Mouse (Mus musculus) kidney, embryonic 16.5 days (tissue): ENCODE results near the gene Clic4. TPM values are rescaled to one million over a fixed set of nuclear protein-coding genes. Genes with fewer than 3 reads are reported as not detected.

ENCODE experiments used
- ATAC-seq: fragments of 200-750 bp; cut with Nextera tagmentation; 2 replicates; pipeline ENCODE4 v1.8.0; 2017; ENCODE audit warnings: moderate TSS enrichment; ENCODE audit not compliant: low FRiP score, low TSS enrichment
- H3K27ac ChIP-seq: fragments of 300-500 bp; sonication (generic); 2 replicates; pipeline ENCODE4 v1.5.1; 2014; ENCODE audit warnings: low read length
- H3K27me3 ChIP-seq: fragments of 300-500 bp; sonication (generic); 2 replicates; pipeline ENCODE4 v1.6.1; 2014; ENCODE audit warnings: low read length, control low read depth, mixed read lengths; ENCODE audit not compliant: insufficient read depth
- H3K36me3 ChIP-seq: fragments of 300-500 bp; sonication (generic); 2 replicates; pipeline ENCODE4 v1.6.1; 2014; ENCODE audit warnings: low read length, control low read depth, mixed read lengths; ENCODE audit not compliant: insufficient read depth
- H3K4me1 ChIP-seq: fragments of 300-500 bp; sonication (generic); 2 replicates; pipeline ENCODE4 v1.6.1; 2014; ENCODE audit warnings: low read length, control low read depth, mixed read lengths; ENCODE audit not compliant: insufficient read depth
- H3K4me2 ChIP-seq: fragments of 300-500 bp; sonication (generic); replicated peaks from 2 replicates; pipeline ENCODE4 v1.6.1; 2014; ENCODE audit warnings: low read depth, low read length
- H3K4me3 ChIP-seq: fragments of 300-500 bp; sonication (generic); 2 replicates; pipeline ENCODE4 v1.5.1; 2014; ENCODE audit warnings: mild to moderate bottlenecking, low read length
- H3K9ac ChIP-seq: fragments of 300-500 bp; sonication (generic); replicated peaks from 2 replicates; pipeline ENCODE4 v1.6.1; 2014; ENCODE audit warnings: low read length
- H3K9me3 ChIP-seq: fragments of 300-500 bp; sonication (generic); 2 replicates; pipeline ENCODE4 v1.6.1; 2016; ENCODE audit warnings: low read length, control low read depth
- whole genome bisulfite sequencing: fragments of 180-500 bp; shearing (Covaris S2); extraction: QIAGEN DNeasy Blood & Tissue Kit; methylation state at CpG from one replicate; pipeline ENCODE4 v1.1.7; 2014; 5-methylcytosine and 5-hydroxymethylcytosine counted together
- polyA plus RNA-seq: library from polyadenylated mRNA; unstranded; fragments of >200 nt; fragmentation: Nextera tagmentation; extraction: Ambion mirVana; gene quantifications from 2 replicates; pipeline ENCODE4 v1.2.1, GENCODE M21; 2015

The Clic4 gene
- polyA plus RNA-seq, 1 experiment from 2014 or later = 228 TPM

GRCm38 (mm10) chr4:135205711-135206600 is 66.7 kb downstream of the Clic4 start:
- ATAC-seq = peak; percentile 32
- H3K4me2 ChIP-seq = peak overlapping the region; percentile 79
- 2% methylated on average over 47 of the region's 47 CpGs for WGBS
- peaks cover 3% of the 10 kb centered on the region; the same call in 1 of the 2 replicates for H3K36me3 ChIP-seq
- 0 out of 2 replicates have a peak overlapping the region, but pooled peaks have one; percentile 42 for H3K9ac ChIP-seq
- H3K4me3 ChIP-seq = peak overlapping the region; percentile 34
- H3K4me1 ChIP-seq = peaks cover 19% of the 10 kb centered on the region
- H3K27ac ChIP-seq = no peak overlapping the region
- peaks cover 5% of the 10 kb centered on the region for H3K9me3 ChIP-seq
- H3K27me3 ChIP-seq = peaks cover 18% of the 10 kb centered on the region

DNA sequence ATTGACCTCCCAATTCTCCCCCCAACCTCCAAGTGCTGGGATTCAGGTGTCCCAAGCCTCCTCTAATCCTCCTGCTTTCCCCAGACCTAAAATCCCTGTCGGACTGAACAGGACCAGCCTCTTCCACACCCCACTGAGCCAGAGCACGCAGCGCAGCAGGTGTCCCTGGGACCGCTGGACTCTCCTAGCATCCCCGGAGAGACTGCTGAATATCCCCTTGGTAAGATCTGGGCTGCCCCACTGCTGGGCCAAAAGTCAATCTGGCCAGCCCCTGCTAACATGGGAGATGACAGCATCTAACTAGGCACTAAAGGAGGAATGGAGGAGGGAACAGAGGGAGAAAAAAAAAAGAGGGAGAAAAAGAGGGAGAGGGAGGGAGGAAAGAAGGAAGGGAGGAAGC is 67.4 kb downstream of the Clic4 start:
- Histone ChIP-seq H3K9me3 (no peaks in the 10 kb centered on the region), H3K4me3 (no peak overlapping the region), H3K36me3 (no peaks in the 10 kb centered on the region), H3K4me1 (peaks cover 19% of the 10 kb centered on the region), H3K4me2 (no peak overlapping the region), H3K27me3 (peaks cover 18% of the 10 kb centered on the region), H3K9ac (no peak overlapping the region), H3K27ac (no peak overlapping the region)
- ATAC-seq = no peak; the same call in 1 of the 2 replicates
- 23% methylated on average over 5 of the region's 5 CpGs for WGBS

DNA sequence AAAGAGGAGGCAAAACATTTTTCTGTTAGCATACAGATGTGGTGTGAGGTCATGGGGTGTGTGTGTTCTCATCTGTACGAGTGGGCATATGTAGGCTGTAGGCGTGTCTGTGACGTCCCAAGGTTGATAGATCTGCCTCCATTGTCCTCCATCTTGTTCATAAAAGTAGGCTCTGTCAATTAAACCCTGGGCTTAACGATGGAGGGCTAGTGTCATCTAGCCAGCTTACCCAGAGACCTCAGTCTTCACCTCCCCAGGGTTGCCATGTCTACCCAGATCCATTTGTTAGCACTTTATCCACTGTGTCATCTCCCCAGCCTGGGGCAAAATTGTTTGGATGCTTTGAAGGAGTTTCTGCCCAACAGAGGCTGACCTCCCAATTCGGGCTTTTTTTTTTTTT is 67.9 kb downstream of the Clic4 start:
- 54% methylated on average over 5 of the region's 5 CpGs for WGBS
- no peak for ATAC-seq

DNA sequence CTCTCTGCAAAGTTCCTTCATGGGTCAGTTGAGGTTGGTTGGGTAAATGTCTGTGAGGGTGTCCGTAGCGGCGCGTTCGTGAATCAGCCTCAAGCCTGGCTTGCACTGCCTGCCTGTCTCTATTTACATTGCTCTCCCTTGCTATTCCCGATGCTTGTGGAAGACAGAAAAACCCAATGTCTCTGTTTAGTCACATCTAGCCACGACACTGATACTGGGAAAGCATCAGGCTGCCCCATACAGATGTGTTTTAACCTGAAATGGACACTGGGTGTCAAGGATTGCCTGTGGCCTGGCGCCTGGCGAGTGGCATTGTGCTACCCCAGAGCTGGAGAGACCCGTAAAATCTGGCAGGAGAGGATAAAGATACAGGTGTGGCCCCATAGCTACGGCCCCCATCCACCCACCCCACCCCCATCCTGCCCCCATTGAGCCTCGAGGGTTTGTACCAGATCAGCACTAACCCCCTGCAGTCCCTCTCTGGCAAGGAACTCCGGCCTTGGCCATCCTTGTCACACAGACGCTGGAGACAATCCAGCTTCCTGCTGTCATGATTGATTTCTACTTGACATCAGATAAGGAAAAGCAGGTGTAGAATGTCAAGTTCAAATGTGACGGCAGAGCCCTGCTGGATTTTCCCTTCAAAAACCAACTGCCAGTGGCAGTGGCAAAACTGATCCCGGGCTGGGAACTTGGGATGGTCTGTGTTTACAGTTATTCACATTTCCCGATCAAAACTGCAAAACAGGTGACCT is 68.6 kb downstream of the Clic4 start:
- ATAC-seq = no peak
- no peak overlapping the region for H3K9ac ChIP-seq

More for the DNA sequence above, 67.9 kb downstream of the Clic4 start:
- H3K4me3 ChIP-seq = no peak overlapping the region
- no peak overlapping the region for H3K9ac ChIP-seq
- peaks cover 19% of the 10 kb centered on the region for H3K4me1 ChIP-seq
- H3K27ac ChIP-seq = no peak overlapping the region
- H3K9me3 ChIP-seq = no peaks in the 10 kb centered on the region
- H3K27me3 ChIP-seq = peaks cover 18% of the 10 kb centered on the region
- no peaks in the 10 kb centered on the region for H3K36me3 ChIP-seq
- H3K4me2 ChIP-seq = no peak overlapping the region

DNA sequence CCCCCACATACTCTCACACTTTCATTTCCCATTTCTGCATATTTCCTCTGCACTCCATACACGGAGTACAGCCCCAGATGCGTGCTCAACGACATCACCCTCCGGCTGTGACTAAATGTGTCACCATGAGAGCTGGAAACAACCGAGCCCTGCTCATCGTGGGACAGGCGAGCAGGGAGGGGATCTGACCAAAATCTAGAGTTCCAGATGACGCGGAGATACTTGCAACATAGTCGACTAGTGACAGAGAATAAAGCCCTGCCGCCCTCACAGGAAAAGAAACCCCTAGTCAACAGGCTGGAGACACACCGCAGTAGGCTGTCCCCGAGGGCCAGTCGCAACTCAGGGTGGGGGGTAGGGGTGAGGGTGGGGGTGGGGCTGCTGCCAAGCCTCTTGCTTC is 69.3 kb downstream of the Clic4 start:
- peak overlapping the region; percentile 39 for H3K4me3 ChIP-seq
- H3K4me1 ChIP-seq = peaks cover 19% of the 10 kb centered on the region
- H3K9ac ChIP-seq = peak overlapping the region; percentile 49
- H3K4me2 ChIP-seq = peak overlapping the region; percentile 64
- ATAC-seq = 0 out of 2 replicates have a peak, but pooled peaks have one; percentile 52
- no peaks in the 10 kb centered on the region for H3K36me3 ChIP-seq
- H3K27ac ChIP-seq = no peak overlapping the region
- H3K9me3 ChIP-seq = no peaks in the 10 kb centered on the region
- 8% methylated on average over 14 of the region's 14 CpGs for WGBS
- peaks cover 18% of the 10 kb centered on the region for H3K27me3 ChIP-seq

More for the DNA sequence above, 68.6 kb downstream of the Clic4 start:
- 12% methylated on average over 17 of the region's 17 CpGs for WGBS
- no peaks in the 10 kb centered on the region for H3K36me3 ChIP-seq
- H3K27me3 ChIP-seq = peaks cover 18% of the 10 kb centered on the region
- no peak overlapping the region for H3K27ac ChIP-seq
- H3K4me3 ChIP-seq = peak overlapping the region; percentile 39
- peak overlapping the region; percentile 64 for H3K4me2 ChIP-seq
- H3K4me1 ChIP-seq = peaks cover 19% of the 10 kb centered on the region
- H3K9me3 ChIP-seq = no peaks in the 10 kb centered on the region

GRCm38 (mm10) chr4:135201771-135202170 is 70.8 kb downstream of the Clic4 start:
- 88% methylated on average over 16 of the region's 16 CpGs for WGBS
- ATAC-seq = no peak
- no peaks in the 10 kb centered on the region for H3K36me3 ChIP-seq
- H3K27me3 ChIP-seq = peaks cover 18% of the 10 kb centered on the region
- H3K4me1 ChIP-seq = peaks cover 19% of the 10 kb centered on the region
- H3K9me3 ChIP-seq = no peaks in the 10 kb centered on the region
- H3K4me2 ChIP-seq = no peak overlapping the region
- no peak overlapping the region for H3K27ac ChIP-seq
- H3K9ac ChIP-seq = no peak overlapping the region
- no peak overlapping the region for H3K4me3 ChIP-seq

DNA sequence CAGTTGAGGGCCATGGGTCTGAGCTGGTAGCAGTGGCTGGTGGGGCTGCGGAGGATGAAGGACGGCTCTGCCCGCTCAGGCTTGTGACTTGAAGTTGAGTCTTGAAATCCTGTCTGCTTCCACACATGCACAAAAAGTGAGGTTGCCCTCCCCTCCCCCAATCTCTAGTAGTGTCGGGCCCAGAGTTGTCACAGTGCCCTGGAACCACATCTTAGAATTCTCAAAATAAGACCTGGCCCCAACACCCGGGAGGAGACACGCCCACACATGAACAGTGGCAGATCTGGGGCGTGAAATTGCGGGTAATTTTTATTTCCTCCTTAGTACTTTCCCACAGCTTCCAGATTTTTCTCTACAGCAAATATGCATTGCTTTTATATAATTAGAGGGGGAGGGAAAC is 74.8 kb downstream of the Clic4 start:
- no peak for ATAC-seq
- Histone ChIP-seq H3K27me3 (no peaks in the 10 kb centered on the region), H3K36me3 (no peaks in the 10 kb centered on the region), H3K9ac (no peak overlapping the region), H3K4me1 (no peaks in the 10 kb centered on the region), H3K9me3 (no peaks in the 10 kb centered on the region; the same call in 1 of the 2 replicates), H3K27ac (no peak overlapping the region), H3K4me2 (no peak overlapping the region), H3K4me3 (no peak overlapping the region)
- 64% methylated on average over 8 of the region's 8 CpGs for WGBS

DNA sequence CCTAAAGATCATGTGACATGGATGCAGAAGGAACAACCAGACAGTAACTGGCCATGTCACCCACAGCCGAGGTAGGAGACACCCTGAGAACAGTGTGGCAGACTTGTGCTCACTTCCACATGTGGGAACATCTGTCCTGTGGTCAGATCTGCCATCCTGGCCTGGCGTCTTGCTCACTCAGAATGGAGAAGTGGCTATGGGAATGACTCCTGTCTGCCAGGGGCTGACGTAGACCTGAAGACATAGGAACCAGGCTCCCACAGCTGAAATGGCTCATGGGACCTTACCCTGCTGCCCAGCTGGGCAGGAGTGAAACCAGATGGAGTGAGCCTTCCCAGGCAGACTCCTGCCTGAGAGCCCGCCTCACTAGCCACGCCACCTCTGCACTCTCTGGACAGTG is 79.8 kb downstream of the Clic4 start:
- WGBS = 78% methylated on average over 5 of the region's 5 CpGs
- Histone ChIP-seq H3K9ac (no peak overlapping the region), H3K4me1 (no peaks in the 10 kb centered on the region), H3K4me3 (no peak overlapping the region), H3K9me3 (no peaks in the 10 kb centered on the region; the same call in 1 of the 2 replicates), H3K27ac (no peak overlapping the region), H3K27me3 (no peaks in the 10 kb centered on the region), H3K36me3 (no peaks in the 10 kb centered on the region), H3K4me2 (no peak overlapping the region)
- ATAC-seq = no peak

DNA sequence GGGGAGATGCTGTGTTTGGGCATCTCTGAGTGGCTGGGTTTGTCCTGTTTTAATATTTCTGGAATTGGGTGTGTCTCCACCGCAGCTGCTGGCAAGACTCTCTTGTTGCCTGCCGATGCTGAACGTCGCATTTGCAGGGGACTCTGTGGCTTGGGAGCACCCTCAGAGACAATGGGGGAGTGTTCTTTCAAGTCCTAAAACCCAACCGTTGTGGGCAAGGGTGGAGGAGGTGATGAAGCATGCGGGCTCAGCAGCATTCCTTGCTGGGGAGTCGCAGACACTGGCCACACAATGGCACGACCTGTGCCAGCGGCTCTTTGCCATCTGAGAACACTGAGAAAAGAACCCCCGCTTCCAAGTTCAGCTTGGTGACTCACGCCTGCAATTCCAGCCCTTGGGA is 81.0 kb downstream of the Clic4 start:
- no peak overlapping the region for H3K27ac ChIP-seq
- ATAC-seq = no peak
- H3K27me3 ChIP-seq = no peaks in the 10 kb centered on the region
- no peaks in the 10 kb centered on the region for H3K4me1 ChIP-seq
- WGBS = 64% methylated on average over 11 of the region's 11 CpGs
- H3K36me3 ChIP-seq = no peaks in the 10 kb centered on the region
- H3K9me3 ChIP-seq = no peaks in the 10 kb centered on the region; the same call in 1 of the 2 replicates
- no peak overlapping the region for H3K4me2 ChIP-seq
- no peak overlapping the region for H3K4me3 ChIP-seq
- H3K9ac ChIP-seq = no peak overlapping the region
